Mouse (Mus musculus): Measurements from ENCODE around the gene Vars. TPM values are rescaled to one million over a fixed set of nuclear protein-coding genes. Genes with fewer than 3 reads are reported as not detected.
A peak's percentile ranks its signal among the peaks of the same experiment; 100 is the strongest.

Gene Vars
- polyA plus RNA-seq, 1 experiment = 43.7 TPM

DNA sequence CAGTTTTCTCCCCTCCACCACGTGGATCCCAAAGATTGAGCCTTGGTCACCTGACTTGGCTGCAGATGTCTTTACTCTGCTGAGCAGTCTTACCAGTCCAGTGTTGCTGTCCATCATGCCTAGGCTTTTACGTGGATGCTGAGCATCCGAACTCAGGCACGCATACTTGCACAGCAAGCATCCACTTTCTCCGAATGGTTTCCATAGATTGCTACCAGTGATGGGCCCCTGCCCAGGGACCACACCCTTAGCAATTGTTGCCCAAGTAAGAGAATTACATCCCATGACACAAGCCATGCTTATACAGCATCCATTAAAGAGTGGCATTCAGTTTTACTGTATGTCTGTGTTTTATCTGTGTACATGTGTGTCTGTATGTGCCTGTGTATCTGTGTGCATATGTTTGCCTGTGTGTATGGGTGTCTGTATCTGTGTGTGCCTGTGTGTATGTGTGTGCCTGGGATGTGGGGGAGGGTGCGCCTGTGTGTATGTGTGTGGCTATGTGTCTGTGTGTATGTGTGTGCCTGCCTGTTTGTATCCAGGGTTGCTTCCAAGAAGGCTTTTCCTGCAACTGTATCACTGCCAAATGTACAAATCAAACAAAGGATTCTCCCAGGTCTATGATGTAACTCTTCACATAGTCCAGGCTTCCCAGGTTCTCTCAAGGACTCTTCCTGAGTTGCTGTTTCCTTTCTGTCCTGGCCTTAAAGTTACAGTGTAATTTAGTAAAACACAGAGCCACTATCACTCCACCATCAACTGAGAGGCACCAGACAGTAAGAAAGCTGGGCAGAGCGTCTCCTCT, 55.1 kb downstream of the Vars start:
- no peak overlapping the region for H3K27ac ChIP-seq (ENCODE audit: insufficient read depth, low read length)
- TF ChIP-seq CTCF (IDR thresholded peaks at IDR 0.05; ENCODE audit: extremely low read depth, insufficient read depth, low read length) = no peak
- TF ChIP-seq POLR2A (IDR thresholded peaks at IDR 0.05; ENCODE audit: extremely low read depth, insufficient read depth, low read length) = no peak
- no peak overlapping the region for H3K4me3 ChIP-seq (ENCODE audit: insufficient read depth, low read length)
- H3K4me1 ChIP-seq (ENCODE audit: control insufficient read depth, insufficient read depth, low read length) = no peaks in the 10 kb centered on the region

DNA sequence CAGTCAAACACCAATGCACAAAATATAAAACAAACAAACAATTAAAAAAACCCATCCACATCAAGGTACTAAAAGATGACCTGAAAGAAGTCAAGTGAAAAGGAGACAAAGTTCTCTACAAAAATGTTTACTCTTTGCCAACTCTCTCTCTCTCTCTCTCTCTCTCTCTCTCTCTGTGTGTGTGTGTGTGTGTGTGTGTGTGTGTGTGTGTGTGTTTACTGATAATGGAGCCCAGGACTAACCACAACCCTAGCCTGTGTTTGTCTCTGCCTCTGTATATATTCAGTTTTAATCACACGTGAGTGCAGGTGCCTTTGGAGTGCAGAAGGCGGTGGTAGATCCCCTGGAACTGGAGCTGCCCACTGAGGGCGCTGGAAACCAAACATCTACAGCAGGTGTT, 56.3 kb downstream of the Vars start:
- Histone ChIP-seq H3K4me3 (ENCODE audit: insufficient read depth, low read length) (no peak overlapping the region), H3K27ac (ENCODE audit: insufficient read depth, low read length) (no peak overlapping the region), H3K4me1 (ENCODE audit: control insufficient read depth, insufficient read depth, low read length) (no peaks in the 10 kb centered on the region)
- TF ChIP-seq POLR2A (IDR thresholded peaks at IDR 0.05; ENCODE audit: extremely low read depth, insufficient read depth, low read length) (no peak), CTCF (IDR thresholded peaks at IDR 0.05; ENCODE audit: extremely low read depth, insufficient read depth, low read length) (no peak)

DNA sequence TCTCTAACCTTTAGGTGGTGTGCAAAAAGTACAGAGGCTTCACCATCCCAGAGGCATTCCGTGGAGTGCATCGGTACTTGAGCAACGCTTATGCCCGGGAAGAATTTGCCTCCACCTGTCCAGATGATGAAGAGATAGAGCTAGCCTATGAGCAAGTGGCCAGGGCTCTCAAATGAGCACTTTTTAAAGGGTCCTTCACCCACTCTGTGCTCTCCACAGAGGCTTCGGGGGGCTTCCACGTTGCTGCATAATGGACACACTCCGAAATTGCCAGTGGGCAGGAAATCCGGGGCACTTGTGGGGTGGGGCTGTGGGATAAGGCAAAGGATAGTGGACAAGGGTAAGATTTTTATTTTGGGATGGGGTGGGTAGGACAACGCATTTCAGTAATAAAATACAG, 57.5 kb downstream of the Vars start:
- Histone ChIP-seq H3K4me3 (ENCODE audit: insufficient read depth, low read length) (peak overlapping the region; percentile 86; the same call in 1 of the 2 replicates), H3K27ac (ENCODE audit: insufficient read depth, low read length) (no peak overlapping the region), H3K4me1 (ENCODE audit: control insufficient read depth, insufficient read depth, low read length) (no peaks in the 10 kb centered on the region)
- no peak for TF ChIP-seq CTCF (IDR thresholded peaks at IDR 0.05; ENCODE audit: extremely low read depth, insufficient read depth, low read length)

DNA sequence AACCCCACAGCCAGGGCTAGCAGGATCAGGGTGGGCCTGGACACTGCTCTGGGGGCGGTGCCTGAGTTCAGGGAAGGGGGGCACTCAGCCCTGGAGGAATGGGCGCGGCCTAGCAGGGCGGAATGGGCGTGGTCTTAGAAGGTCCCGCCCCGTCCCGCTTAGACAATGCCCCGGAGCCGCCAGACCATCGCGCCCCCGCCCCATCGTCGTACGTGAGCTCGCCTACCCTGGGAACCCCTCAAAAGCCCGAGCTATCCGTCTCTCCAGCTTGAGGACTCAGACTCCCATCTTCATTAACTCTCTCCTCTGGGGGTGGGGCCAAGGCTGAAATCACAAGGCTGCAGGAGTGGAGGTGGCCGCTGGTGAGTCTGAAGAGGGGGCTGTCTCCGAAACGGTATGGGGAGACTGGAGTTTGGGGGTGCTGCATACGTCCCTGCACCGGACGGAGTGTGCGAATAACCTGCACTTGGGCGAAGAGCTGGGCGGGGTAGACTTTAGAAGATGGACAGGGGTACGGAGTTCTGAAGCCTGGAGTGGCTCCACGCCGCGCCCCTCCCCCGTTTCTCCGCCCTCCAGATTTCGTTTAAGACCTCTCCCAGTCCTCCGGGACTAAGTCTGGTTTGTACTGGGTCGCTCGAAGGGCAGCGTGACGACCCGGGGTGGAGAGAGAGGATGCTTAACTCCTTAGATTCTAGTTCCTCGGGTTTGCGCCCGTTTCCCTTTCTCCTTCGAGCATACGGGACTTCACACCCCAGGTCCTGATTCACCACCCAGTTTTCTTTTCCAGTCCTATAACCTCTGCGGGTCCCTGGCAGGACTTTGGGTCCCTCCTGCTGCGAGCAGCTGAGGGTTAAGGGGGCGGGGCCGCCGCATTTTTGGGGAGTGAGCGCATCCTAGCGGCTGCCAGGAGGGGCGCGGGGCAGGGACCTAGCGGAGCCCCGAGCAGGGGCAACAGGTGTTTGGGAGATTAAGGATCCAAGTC, 58.4 kb downstream of the Vars start, which contains the start of gene Ddah2:
TSS of gene Ddah2 (plus strand) at position 125 of the 982 bp plus-strand sequence.
- TF ChIP-seq CTCF (IDR thresholded peaks at IDR 0.05; ENCODE audit: extremely low read depth, insufficient read depth, low read length) = 0 out of 2 replicates have a peak, but pooled peaks have one; percentile 16
- no peak for TF ChIP-seq POLR2A (IDR thresholded peaks at IDR 0.05; ENCODE audit: extremely low read depth, insufficient read depth, low read length)
- H3K4me3 ChIP-seq (ENCODE audit: insufficient read depth, low read length) = peak within 1 kb of the TSS; percentile 86
- H3K4me1 ChIP-seq (ENCODE audit: control insufficient read depth, insufficient read depth, low read length) = no peaks in the 10 kb centered on the region
- H3K27ac ChIP-seq (ENCODE audit: insufficient read depth, low read length) = no peak within 1 kb of the TSS

DNA sequence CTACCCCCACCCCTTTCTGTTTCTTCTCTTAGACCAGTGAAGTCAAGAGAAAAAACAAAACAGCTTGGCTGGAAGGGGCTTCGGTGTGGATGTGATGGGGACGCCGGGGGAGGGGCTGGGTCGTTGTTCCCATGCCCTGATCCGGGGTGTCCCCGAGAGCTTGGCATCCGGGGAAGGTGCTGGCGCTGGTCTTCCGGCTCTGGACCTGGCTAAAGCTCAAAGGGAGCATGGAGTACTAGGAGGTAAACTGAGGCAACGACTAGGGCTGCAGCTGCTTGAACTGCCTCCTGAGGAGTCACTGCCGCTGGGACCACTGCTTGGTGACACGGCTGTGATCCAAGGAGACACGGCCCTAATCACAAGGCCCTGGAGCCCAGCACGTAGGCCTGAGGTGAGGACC, 59.3 kb downstream of the Vars start:
- Histone ChIP-seq H3K27ac (ENCODE audit: insufficient read depth, low read length) (no peak overlapping the region), H3K4me1 (ENCODE audit: control insufficient read depth, insufficient read depth, low read length) (no peaks in the 10 kb centered on the region), H3K4me3 (ENCODE audit: insufficient read depth, low read length) (peak overlapping the region; percentile 86; the same call in 1 of the 2 replicates)
- no peak for TF ChIP-seq CTCF (IDR thresholded peaks at IDR 0.05; ENCODE audit: extremely low read depth, insufficient read depth, low read length)

DNA sequence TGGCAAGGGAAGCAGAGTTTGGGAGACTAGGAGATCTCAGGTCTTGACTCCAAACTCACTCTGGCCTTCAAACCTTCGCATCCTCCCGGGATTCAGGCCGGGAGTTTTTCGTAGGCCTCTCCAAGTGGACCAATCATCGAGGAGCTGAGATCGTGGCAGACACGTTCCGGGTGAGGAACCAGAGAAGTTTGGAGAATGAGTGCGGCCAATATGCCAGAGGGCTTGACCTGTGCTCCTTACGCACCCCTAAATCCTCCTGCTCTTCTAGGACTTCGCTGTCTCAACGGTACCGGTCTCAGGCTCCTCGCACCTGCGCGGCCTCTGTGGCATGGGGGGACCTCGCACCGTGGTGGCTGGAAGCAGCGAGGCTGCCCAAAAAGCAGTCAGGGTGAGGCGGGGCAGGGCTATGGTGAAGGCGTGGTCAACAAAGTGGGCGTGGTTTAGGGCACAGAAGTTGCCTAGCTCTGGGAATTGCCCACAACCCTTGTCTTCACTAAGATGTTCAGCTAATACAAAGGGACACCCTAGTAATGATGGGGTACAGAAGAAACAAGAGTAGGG, 60.0 kb downstream of the Vars start:
- TF ChIP-seq CTCF (IDR thresholded peaks at IDR 0.05; ENCODE audit: extremely low read depth, insufficient read depth, low read length) = no peak
- no peak for TF ChIP-seq POLR2A (IDR thresholded peaks at IDR 0.05; ENCODE audit: extremely low read depth, insufficient read depth, low read length)
- Histone ChIP-seq H3K4me3 (ENCODE audit: insufficient read depth, low read length) (no peak overlapping the region), H3K27ac (ENCODE audit: insufficient read depth, low read length) (no peak overlapping the region), H3K4me1 (ENCODE audit: control insufficient read depth, insufficient read depth, low read length) (no peaks in the 10 kb centered on the region)

DNA sequence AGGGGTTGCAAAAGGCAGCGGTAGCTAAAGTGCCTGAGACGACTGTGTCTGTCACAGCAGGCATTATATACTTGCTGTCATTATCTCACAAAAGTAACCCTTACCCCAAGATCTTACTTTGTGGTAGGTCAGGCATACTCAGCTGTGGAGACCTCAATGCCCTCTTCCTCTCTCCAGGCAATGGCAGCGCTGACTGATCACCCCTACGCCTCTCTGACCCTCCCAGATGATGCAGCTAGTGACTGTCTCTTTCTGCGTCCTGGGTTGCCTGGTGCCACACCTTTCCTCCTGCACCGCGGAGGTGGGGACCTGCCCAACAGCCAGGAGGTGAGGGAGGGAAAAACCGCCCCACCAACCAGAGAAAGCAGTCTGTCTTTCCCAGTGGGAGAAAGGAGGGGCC, 60.5 kb downstream of the Vars start:
- TF ChIP-seq POLR2A (IDR thresholded peaks at IDR 0.05; ENCODE audit: extremely low read depth, insufficient read depth, low read length) (no peak), CTCF (IDR thresholded peaks at IDR 0.05; ENCODE audit: extremely low read depth, insufficient read depth, low read length) (no peak)
- no peaks in the 10 kb centered on the region for H3K4me1 ChIP-seq (ENCODE audit: control insufficient read depth, insufficient read depth, low read length)
- H3K4me3 ChIP-seq (ENCODE audit: insufficient read depth, low read length) = no peak overlapping the region
- no peak overlapping the region for H3K27ac ChIP-seq (ENCODE audit: insufficient read depth, low read length)

DNA sequence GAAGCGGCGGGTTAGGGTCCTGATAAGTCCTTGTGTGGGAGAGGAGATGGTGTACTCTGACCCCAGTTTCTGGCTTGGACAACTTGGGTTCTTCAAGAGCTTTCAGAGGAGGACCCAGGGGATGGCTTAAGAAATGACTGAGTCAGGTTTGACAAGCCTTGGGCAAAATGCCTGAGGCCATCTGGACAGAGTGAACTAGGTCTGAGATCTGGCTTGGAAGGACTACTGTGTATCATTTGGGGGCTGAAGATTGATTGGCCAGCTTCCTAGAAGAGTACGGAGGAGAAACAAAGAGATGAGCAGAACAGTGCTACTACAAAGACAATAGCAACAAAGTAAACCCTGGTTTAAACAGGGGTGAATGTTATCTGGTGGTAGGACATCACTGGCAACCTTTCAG, 62.7 kb downstream of the Vars start:
- no peak overlapping the region for H3K4me3 ChIP-seq (ENCODE audit: insufficient read depth, low read length)
- no peak overlapping the region for H3K27ac ChIP-seq (ENCODE audit: insufficient read depth, low read length)
- H3K4me1 ChIP-seq (ENCODE audit: control insufficient read depth, insufficient read depth, low read length) = no peaks in the 10 kb centered on the region
- TF ChIP-seq CTCF (IDR thresholded peaks at IDR 0.05; ENCODE audit: extremely low read depth, insufficient read depth, low read length) = no peak
- no peak for TF ChIP-seq POLR2A (IDR thresholded peaks at IDR 0.05; ENCODE audit: extremely low read depth, insufficient read depth, low read length)

DNA sequence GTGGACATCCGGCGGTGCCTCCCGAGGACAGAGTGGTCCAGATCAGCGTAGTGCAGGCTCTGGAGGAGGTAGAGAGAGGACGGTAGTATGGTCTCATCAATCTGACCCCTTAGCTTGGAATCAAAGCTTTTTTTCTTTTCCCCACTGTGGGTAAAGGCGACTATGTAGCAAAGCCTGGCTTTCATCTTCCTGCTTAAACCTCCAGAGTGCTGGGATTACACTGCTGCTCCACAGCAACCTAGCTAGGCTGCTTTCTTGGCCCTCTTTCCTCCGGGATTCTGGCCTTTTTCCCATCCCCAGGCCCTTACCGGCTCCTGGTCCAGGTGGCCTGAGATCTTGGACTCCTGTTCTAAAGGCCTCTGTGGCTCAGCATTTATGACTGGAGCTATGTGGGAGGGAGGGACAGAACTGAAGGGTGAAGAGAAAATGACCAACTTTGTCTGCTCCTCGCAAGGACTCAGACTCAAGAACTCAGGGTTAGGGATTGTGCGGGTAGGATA, 63.6 kb downstream of the Vars start:
- Histone ChIP-seq H3K4me1 (ENCODE audit: control insufficient read depth, insufficient read depth, low read length) (no peaks in the 10 kb centered on the region), H3K27ac (ENCODE audit: insufficient read depth, low read length) (no peak overlapping the region), H3K4me3 (ENCODE audit: insufficient read depth, low read length) (no peak overlapping the region)
- no peak for TF ChIP-seq POLR2A (IDR thresholded peaks at IDR 0.05; ENCODE audit: extremely low read depth, insufficient read depth, low read length)
- no peak for TF ChIP-seq CTCF (IDR thresholded peaks at IDR 0.05; ENCODE audit: extremely low read depth, insufficient read depth, low read length)

Measured in cortical plate, adult 2 months (tissue).